Mouse (Mus musculus): ENCODE results near the gene Frmd3. TPM values are rescaled to one million over a fixed set of nuclear protein-coding genes. Genes with fewer than 3 reads are reported as not detected.

The Frmd3 gene
- 0.53 and 0.54 TPM in 2 replicates for polyA plus RNA-seq (2015; fragmentation: Nextera tagmentation; extraction: Ambion mirVana)

DNA sequence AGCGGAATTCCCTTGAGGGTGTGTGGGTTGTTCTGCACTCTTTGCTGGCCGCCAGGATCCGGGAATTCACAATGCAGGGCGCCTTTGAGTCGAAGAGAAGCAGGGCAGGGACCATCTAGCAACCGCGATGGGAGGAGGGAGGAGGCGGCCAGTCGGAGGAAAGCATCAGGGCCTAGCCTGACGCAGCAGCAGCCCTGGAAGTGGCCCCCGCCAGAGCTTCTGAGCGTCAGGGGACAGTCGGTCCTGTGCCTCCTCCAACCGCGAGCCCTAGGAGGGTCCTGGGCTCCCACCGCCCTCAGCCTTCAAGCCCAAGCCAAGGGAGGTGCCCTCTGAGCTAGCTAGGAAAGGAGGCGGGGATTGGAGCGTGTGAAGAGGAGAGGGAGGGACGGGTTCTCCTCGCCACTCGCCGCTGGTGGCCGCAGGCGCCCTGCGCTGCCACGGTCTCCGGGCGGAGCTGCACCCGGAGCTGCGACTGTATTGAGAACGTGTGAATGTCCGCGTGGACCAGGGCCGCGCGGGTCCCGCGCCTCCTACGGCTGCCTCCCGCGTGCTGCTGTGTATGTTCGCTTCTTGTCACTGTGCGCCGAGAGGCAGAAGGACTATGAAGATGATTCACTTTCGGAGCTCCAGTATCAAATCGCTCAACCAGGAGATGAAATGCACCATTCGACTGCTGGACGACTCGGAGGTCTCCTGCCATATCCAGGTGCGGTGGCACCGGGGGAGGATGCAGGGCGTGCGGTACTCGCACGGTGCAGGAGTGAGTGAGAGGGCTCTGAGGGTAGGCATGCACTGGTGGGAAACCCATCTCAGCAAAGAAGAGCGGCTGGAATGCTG lies at the start of gene Frmd3:
TSS of gene Frmd3 (plus strand) at position 232 of the 837 bp plus-strand sequence.
- ATAC-seq = peak; percentile 57; the same call in 1 of the 2 replicates
- no peak within 1 kb of the TSS for H3K9ac ChIP-seq (ENCODE audit: low read depth, low read length)
- H3K4me1 ChIP-seq (replicated peaks; ENCODE audit: control insufficient read depth, insufficient read depth, low read length) = no peaks in the 10 kb centered on the region; the same call in 1 of the 2 replicates
- H3K9me3 ChIP-seq (ENCODE audit: control insufficient read depth) = no peaks in the 10 kb centered on the region
- peak within 1 kb of the TSS; percentile 87 for H3K4me2 ChIP-seq (replicated peaks; ENCODE audit: low read depth)
- no peak within 1 kb of the TSS for H3K27ac ChIP-seq (ENCODE audit: low read depth, low read length)
- no peaks in the 10 kb centered on the region for H3K36me3 ChIP-seq (ENCODE audit: control insufficient read depth, insufficient read depth)
- WGBS = 1% methylated on average over 55 of the region's 56 CpGs
- H3K4me3 ChIP-seq (ENCODE audit: low read depth, low read length) = peak within 1 kb of the TSS; percentile 44
- TF ChIP-seq CTCF (IDR thresholded peaks at IDR 0.05; ENCODE audit: low read depth) = peak; percentile 12; the same call in 1 of the 2 replicates
- 0 out of 2 replicates have a peak, but pooled peaks cover 6% of the 10 kb centered on the region for H3K27me3 ChIP-seq (replicated peaks; ENCODE audit: control insufficient read depth, insufficient read depth, low read length)

DNA sequence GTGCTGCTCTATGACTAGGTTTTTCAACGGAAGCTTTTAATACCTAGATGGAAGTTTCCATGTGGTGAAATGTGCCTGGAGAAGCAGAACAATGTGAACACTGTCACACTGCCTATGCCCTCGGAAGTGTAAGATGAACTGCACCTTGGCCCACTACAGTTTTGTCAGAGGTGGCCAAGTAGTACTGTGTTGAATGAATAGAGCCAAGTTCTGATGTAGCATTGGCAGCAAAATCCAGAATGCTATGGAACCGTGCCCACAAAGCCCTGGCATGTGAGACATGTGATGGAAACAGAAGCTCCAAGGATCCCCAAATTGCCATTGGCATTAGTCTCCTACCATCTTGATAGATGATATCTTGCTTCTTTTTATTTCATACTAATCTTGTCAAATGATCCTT lies 32.8 kb upstream of the Frmd3 start:
- no peak for ATAC-seq
- H3K9me3 ChIP-seq (ENCODE audit: control insufficient read depth) = no peaks in the 10 kb centered on the region
- no peak overlapping the region for H3K4me3 ChIP-seq (ENCODE audit: low read depth, low read length)
- no peak for TF ChIP-seq CTCF (IDR thresholded peaks at IDR 0.05; ENCODE audit: low read depth)
- no peaks in the 10 kb centered on the region for H3K27me3 ChIP-seq (replicated peaks; ENCODE audit: control insufficient read depth, insufficient read depth, low read length)
- no peaks in the 10 kb centered on the region for H3K36me3 ChIP-seq (ENCODE audit: control insufficient read depth, insufficient read depth)
- 84% methylated on average over 3 of the region's 3 CpGs for WGBS
- H3K4me2 ChIP-seq (replicated peaks; ENCODE audit: low read depth) = no peak overlapping the region
- H3K4me1 ChIP-seq (replicated peaks; ENCODE audit: control insufficient read depth, insufficient read depth, low read length) = no peaks in the 10 kb centered on the region
- no peak overlapping the region for H3K27ac ChIP-seq (ENCODE audit: low read depth, low read length)
- H3K9ac ChIP-seq (ENCODE audit: low read depth, low read length) = no peak overlapping the region

DNA sequence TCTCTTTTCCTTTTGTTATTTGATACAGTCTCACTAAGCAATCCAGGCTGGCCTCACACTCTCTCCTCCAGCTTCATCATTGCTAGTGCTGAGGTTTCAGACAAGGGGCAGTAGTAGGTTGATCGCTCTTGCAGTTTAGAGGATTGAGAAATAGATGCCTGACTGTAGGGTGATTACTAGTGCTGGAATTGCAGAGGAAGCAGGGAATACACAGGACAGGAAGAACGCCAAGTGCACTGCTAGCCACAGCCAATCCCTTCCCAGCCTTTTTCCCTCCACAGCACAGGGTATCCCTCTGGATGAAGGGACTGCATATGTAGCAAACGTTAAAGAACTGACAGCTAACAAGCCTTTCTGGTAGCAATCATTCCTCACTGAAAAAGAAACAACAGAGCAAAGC lies 965 bp upstream of the Frmd3 start:
- Histone ChIP-seq H3K9me3 (ENCODE audit: control insufficient read depth) (no peaks in the 10 kb centered on the region), H3K4me3 (ENCODE audit: low read depth, low read length) (no peak overlapping the region), H3K4me2 (replicated peaks; ENCODE audit: low read depth) (no peak overlapping the region), H3K27ac (ENCODE audit: low read depth, low read length) (no peak overlapping the region), H3K27me3 (replicated peaks; ENCODE audit: control insufficient read depth, insufficient read depth, low read length) (0 out of 2 replicates have a peak, but pooled peaks cover 6% of the 10 kb centered on the region), H3K36me3 (ENCODE audit: control insufficient read depth, insufficient read depth) (no peaks in the 10 kb centered on the region), H3K4me1 (replicated peaks; ENCODE audit: control insufficient read depth, insufficient read depth, low read length) (no peaks in the 10 kb centered on the region; the same call in 1 of the 2 replicates), H3K9ac (ENCODE audit: low read depth, low read length) (no peak overlapping the region)
- 51% methylated on average over 3 of the region's 3 CpGs for WGBS
- no peak for TF ChIP-seq CTCF (IDR thresholded peaks at IDR 0.05; ENCODE audit: low read depth)
- ATAC-seq = no peak

DNA sequence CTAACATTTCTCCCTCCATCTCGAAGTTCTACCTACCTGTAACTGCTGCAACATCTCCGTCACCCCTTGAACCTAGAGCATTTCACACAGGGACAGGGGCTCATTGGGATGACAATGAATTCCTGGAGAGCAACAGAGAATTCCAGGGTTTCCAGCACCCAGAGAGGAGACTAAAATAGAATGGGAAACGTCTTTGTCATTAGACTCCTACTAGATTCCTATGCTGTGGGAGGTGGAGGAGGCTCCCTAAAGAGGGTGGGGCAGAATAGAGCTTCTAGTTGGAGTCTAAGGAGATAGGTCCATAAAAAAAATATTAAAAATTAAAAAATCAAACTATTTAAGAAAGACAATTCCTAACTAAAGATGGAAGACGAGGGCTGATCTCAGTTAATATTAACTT lies 542 bp upstream of the Frmd3 start:
- H3K4me3 ChIP-seq (ENCODE audit: low read depth, low read length) = peak overlapping the region; percentile 44; the same call in 1 of the 2 replicates
- H3K4me2 ChIP-seq (replicated peaks; ENCODE audit: low read depth) = no peak overlapping the region; the same call in 1 of the 2 replicates
- H3K36me3 ChIP-seq (ENCODE audit: control insufficient read depth, insufficient read depth) = no peaks in the 10 kb centered on the region
- 0 out of 2 replicates have a peak, but pooled peaks cover 6% of the 10 kb centered on the region for H3K27me3 ChIP-seq (replicated peaks; ENCODE audit: control insufficient read depth, insufficient read depth, low read length)
- no peak overlapping the region for H3K27ac ChIP-seq (ENCODE audit: low read depth, low read length)
- no peak for ATAC-seq
- WGBS = 42% methylated on average over 4 of the region's 4 CpGs
- no peaks in the 10 kb centered on the region for H3K9me3 ChIP-seq (ENCODE audit: control insufficient read depth)
- H3K9ac ChIP-seq (ENCODE audit: low read depth, low read length) = no peak overlapping the region
- TF ChIP-seq CTCF (IDR thresholded peaks at IDR 0.05; ENCODE audit: low read depth) = no peak
- H3K4me1 ChIP-seq (replicated peaks; ENCODE audit: control insufficient read depth, insufficient read depth, low read length) = no peaks in the 10 kb centered on the region; the same call in 1 of the 2 replicates

DNA sequence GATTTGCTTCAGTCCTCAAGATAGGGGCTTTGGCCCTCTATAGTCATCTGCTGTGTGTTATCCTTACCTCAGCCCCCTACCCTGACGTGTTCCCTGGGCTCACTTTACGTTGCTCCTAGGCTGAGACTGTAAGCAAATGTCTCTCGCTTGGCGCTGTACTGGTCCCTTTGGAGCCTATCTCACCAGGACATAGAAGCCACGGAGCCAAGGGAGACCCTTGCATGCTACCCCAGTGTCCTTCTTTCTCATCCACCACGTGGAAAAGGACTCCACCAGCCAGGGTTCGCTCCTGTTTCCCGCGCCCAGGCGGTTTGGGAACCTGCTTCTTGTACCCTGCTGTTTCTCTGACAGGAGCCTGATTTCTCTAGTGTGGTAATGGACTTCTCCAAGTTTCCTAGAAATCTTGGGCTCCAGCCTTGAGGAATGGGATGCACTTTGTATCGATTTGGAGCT lies 832 bp downstream of the Frmd3 start:
- no peak overlapping the region for H3K9ac ChIP-seq (ENCODE audit: low read depth, low read length)
- peak overlapping the region; percentile 87 for H3K4me2 ChIP-seq (replicated peaks; ENCODE audit: low read depth)
- H3K4me3 ChIP-seq (ENCODE audit: low read depth, low read length) = peak overlapping the region; percentile 44
- ATAC-seq = no peak
- H3K9me3 ChIP-seq (ENCODE audit: control insufficient read depth) = no peaks in the 10 kb centered on the region
- H3K4me1 ChIP-seq (replicated peaks; ENCODE audit: control insufficient read depth, insufficient read depth, low read length) = no peaks in the 10 kb centered on the region; the same call in 1 of the 2 replicates
- H3K27me3 ChIP-seq (replicated peaks; ENCODE audit: control insufficient read depth, insufficient read depth, low read length) = 0 out of 2 replicates have a peak, but pooled peaks cover 6% of the 10 kb centered on the region
- no peak for TF ChIP-seq CTCF (IDR thresholded peaks at IDR 0.05; ENCODE audit: low read depth)
- no peak overlapping the region for H3K27ac ChIP-seq (ENCODE audit: low read depth, low read length)
- 13% methylated on average over 11 of the region's 11 CpGs for WGBS
- no peaks in the 10 kb centered on the region for H3K36me3 ChIP-seq (ENCODE audit: control insufficient read depth, insufficient read depth)

DNA sequence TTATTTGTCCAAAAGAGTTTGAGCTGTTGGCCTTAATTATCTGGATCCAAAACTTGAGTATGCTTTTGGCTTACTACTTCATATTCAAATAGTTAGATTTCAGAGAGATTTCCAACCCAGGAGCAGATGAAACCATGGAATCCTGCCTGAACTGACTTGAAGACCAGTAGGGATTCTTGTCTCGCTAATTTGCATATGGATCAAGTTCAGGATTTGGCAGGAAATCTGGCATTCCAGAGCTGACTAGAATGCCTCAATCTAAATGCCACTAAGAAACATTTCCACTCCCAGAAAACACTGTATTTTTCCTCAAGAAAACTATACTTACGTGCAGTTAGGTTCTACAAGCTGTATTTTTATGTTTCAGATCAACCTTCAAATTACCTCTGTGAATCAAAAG lies 6.8 kb downstream of the Frmd3 start:
- Histone ChIP-seq H3K4me1 (replicated peaks; ENCODE audit: control insufficient read depth, insufficient read depth, low read length) (no peaks in the 10 kb centered on the region), H3K4me3 (ENCODE audit: low read depth, low read length) (no peak overlapping the region), H3K9me3 (ENCODE audit: control insufficient read depth) (no peaks in the 10 kb centered on the region), H3K36me3 (ENCODE audit: control insufficient read depth, insufficient read depth) (no peaks in the 10 kb centered on the region), H3K27me3 (replicated peaks; ENCODE audit: control insufficient read depth, insufficient read depth, low read length) (0 out of 2 replicates have a peak, but pooled peaks cover under 1% of the 10 kb centered on the region), H3K27ac (ENCODE audit: low read depth, low read length) (no peak overlapping the region), H3K4me2 (replicated peaks; ENCODE audit: low read depth) (no peak overlapping the region), H3K9ac (ENCODE audit: low read depth, low read length) (no peak overlapping the region)
- 73% methylated on average over 2 of the region's 2 CpGs for WGBS
- no peak for TF ChIP-seq CTCF (IDR thresholded peaks at IDR 0.05; ENCODE audit: low read depth)
- ATAC-seq = no peak

All from intestine, postnatal 0 days (tissue).